Mouse (Mus musculus): Measurements from ENCODE around the gene Thrsp.

DNA sequence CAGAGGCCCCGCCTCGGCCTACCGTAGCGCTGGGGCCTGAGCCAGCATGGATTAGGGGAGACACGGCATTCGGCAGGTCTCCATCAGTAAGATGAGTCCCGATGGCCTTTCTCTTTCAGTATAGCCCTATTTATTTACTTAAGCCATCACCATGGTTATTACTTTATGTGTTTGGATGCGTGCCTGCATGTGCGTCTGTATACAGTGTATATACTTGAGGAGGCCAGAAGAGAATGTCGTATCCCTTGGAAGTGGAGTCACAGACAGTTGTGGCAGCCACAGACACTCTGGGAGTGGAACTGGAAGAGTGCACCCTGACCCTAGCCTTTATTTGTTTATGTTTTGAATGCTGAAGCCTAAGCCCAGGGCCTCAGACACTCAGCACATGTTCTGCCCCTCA, 10.4 kb downstream of the Thrsp start:
- TF ChIP-seq CTCF (IDR thresholded peaks at IDR 0.05) (no peak), EP300 (IDR thresholded peaks at IDR 0.05) (no peak)
